Mouse (Mus musculus) kidney, postnatal 4 days (tissue): ENCODE results near the gene Cmah.

ENCODE experiments used
- DNase-seq, 2 experiments: peaks; one replicate each; pipeline ENCODE4 v3.0.0; 2021; ENCODE audit warnings: mixed read lengths in 2 of 2

Cmah gene

DNA sequence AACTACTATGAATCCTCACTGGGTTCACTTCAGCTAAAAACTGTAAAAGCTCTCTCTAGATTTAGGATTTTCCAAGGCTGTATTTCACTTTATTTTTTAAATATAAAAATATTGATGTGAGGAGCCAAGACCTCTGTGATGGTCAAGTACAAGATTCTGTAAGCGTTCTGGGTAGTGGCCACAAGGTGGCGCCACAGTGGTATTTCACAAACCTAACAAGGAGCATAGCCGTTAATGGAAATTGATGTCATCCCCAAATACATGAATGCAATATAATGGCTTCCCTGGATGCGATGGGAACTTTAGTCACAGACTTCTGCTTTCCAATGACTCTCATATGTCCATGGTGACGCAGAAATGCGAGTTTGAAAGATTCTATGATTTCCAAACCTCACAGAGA lies 191.7 kb downstream of the Cmah start:
- peak; percentile 25 to 58 for DNase-seq

DNA sequence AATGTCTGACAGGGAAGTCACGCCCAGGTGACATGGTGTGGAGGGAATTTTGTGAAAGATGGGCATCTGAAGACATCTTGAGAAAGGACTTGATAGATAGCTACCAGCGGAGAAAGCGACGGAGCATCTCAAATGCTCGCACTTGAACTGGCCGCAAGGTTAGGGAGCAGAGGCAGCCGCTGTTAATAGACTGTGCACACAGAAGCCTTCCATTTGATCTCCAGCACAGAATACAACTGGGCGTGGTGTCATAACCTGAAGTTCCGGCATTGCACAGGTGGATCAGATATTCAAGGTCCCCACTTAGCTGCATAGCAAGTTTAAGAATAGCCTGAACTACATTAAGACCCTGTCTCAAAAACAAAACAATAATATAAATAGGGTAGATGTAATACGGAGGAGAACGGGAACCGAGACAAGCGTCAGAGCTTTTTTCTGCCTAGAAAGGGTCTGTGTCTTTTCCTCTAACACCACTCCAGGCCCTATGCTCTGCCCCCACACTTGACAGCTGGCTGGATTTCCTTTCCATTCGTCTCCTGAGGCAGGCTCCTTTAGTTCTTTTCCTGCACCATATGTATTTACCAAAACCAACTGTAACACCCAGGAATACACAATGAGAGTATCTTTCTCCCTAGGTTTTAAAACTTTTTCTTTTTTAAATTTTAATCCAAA lies 192.9 kb downstream of the Cmah start:
- DNase-seq, result no peak

DNA sequence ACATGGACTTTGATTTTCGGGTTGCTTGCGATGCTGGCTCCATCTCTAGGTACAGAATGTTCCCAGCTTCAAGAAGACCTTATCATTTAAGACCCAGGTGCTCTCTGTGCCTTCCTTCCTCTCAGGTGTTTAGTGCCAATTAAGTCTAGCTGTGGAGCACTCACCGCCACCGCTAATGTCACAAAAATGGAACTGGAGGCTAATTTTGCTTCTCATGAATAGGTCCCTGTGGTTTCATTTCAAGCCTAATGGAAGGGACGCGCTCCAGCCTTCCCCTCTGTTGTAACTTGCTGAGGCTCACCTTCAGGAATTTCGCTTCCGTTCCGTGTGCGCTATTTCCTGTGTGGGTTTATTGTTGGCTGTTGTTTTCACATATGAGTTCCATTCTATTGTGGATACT lies 193.6 kb downstream of the Cmah start:
- DNase-seq, result no peak

DNA sequence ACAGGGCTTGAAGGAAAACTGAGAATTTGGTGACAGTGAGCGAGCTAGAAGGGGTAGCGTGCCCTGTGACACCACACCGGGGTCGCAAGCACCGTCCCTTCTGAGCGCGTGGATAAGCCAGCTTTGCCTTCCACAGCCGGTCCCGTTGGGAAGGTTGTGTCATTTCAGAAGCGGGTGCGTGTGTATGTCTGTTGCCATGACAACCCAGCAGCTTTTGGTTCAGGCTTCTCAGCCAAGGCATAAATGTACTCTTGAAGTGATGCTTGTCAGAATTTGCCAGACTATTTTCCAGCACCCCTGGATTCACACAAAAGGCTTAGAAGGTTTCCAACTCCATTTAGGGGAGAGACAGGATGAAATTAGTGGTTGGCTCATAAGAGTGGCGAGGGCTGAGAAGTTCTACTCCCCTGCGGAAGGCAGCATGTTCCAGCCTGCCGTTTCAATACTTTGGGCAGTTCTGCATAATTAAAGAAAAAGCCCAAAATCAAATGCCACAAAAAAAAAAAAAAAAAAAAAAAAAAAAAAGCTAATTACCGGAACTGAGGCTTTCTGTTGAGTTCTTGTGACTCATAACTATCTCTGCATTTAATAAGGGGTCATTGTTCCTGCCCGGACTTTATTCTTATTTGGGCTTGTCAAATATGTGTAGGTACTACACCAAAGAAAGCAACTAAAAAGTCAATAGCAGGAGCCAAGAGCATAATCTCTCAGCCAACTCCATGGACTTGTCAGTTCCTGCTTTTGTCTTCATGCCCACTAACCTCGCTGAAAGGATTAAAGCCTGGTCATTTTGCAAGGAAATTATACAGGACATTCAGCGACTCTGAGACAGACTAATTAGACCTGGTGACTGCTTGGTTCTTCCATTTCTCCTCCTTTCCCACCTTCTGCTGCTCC lies 194.5 kb downstream of the Cmah start:
- DNase-seq, result peak in 1 of 2 experiments; percentile 34

DNA sequence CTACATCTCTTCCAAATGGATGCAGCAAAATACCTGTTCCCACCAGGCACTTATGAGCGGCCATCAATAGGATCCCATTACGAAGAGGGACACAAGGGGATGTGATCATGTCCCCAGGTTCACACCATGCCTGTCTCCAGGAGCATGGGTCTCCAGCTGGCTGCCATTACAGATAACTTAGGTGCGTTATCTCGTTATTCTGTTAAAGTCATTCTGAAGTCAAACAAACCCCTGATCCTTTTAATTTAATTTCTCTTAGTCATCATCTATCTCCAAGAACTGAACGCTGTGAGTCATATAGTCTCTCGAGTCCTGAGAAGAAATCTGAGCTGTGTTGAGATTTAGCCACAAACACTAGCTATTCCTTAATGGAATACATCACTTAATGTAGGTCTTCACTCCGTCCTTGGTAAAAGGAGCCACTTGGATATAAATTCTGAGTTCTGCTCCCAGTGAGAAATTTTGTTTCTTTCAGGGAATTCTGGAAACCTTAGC lies 195.2 kb downstream of the Cmah start:
- DNase-seq, result no peak

DNA sequence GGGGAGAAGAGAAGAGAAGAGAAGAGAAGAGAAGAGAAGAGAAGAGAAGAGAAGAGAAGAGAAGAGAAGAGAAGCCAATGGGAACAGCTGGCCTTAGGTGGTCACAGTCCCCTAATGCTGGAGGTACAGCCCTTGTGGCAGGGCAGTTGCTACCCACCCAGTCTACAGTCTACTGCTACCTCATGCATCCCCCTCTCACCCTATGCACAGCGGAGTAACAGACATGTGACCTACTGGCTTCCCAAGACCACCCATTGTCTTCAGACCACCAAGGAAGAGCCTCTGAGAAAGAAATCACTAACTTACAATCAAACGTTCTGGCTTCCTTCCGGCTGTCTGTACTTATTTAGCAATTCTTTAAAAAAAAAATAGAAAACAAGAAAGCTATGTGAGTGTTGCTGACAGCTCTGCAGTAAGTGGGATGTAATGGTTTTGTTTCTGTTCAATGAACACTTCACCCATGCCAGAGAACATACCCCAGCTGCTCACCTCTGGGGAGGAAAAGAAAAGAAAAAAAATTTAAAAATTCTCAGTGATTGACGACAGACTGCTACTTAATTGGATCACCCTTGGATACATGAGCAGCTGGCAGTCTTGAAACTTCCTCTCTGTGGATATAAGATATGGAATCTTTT lies 196.5 kb downstream of the Cmah start:
- DNase-seq, result no peak

DNA sequence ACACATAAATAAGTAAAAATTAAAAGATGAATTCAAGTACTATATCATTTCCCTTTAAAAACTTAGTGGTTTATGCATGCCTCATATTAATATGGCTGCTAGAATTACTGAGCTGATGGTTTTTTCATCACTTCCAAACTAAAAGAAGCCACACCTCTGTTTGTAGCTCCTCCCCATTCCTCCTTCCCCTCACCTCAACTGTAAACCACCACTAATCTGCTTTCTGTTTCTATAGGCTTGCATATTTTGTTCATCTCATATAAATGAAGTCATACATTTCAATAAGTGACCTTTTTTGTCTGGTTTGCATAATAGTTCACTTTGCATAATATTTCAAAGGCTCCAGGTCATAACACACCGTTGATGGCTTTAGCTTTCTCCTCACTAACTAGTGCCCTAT lies 197.3 kb downstream of the Cmah start:
- DNase-seq, result no peak

DNA sequence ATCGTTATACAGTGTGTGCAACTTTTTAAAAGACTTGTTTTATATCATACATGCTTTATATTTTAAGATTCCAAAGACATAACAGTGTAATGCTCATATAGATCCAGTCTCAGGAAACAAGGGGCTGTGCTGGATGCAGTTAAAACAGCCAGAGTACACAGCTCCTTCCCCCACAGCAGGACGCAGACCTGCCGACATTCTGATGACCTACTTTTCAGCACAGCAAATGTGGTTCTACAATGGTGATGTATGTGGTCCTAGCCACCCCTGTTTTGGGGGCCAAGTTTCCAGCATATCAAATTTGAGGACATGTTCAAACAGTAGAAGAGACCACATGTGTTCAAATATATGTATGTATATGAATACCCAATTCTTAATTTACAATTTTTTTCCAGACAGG lies 198.3 kb downstream of the Cmah start:
- DNase-seq, result no peak

DNA sequence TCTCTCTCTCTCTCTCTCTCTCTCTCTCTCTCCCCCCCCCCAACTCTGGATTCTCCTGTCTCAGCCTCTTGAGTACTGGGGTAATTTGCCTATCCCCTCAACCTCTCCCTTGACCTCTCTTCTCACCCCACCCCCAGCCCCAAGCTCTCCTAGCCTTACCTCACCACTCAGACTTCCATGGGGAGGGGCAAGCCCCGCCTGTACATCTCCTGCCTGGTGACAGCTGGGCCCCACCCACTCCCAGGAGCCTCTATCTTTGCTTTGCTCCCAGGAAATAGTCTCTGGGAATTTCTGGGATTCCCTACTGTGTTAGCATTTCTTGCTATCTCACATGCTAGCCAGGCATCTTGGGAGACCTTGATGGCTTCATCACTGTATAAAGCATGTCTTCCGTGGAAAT lies 199.7 kb downstream of the Cmah start:
- DNase-seq, result no peak
